Comparison of ENCODE assay signal across 17 mouse cellular contexts in genomic region chr7:50357213-50357612, GRCm38 (mm10).
DNase-seq lines count a peak whose midpoint lies in the region; ATAC-seq and TF ChIP-seq lines count a peak whose summit lies in the region.
"Had no signal": no experiment of that assay in that cellular context is flagged by ENCODE, and none has a peak within 500 bp of the region (broad histone marks: within the 10 kb centered on the region; RNA-seq: fewer than 3 reads in every experiment).

No protein-coding gene starts in this region.

- peak; percentile 80 for DNase-seq in kidney, postnatal 0 days (ENCODE audit: low spot score)
- no peak for DNase-seq in kidney, postnatal 25 days
- DNase-seq in midbrain, embryonic 11.5 days (ENCODE audit: low spot score, missing footprints): no peak
- no peak for DNase-seq in midbrain, embryonic 14.5 days
- peak; percentile 61 for DNase-seq in embryo, embryonic 11 days
- DNase-seq in retina, postnatal 1 day: peak; percentile 65
- DNase-seq in adrenal gland, postnatal 25 days: no peak
- DNase-seq: adrenal gland, postnatal 10 days; cerebellum, adult 9-11 months; layer of hippocampus, postnatal 36 days had no signal

- H3K9me3 ChIP-seq in kidney, postnatal 0 days (replicated peaks; ENCODE audit: low read length): no peaks in the 10 kb centered on the region
- H3K9me3 ChIP-seq in midbrain, embryonic 11.5 days (ENCODE audit: control insufficient read depth, low read length): no peaks in the 10 kb centered on the region
- H3K9me3 ChIP-seq in midbrain, embryonic 14.5 days (ENCODE audit: control insufficient read depth, low read length): no peaks in the 10 kb centered on the region
- H3K9me3 ChIP-seq: heart, embryonic 15.5 days; hindbrain, embryonic 12.5 days; limb, embryonic 10.5 days; liver, embryonic 12.5 days; neural tube, embryonic 13.5 days; stomach, embryonic 15.5 days had no signal

- H3K27ac ChIP-seq in kidney, postnatal 0 days: no peak overlapping the region
- H3K27ac ChIP-seq in midbrain, embryonic 11.5 days (ENCODE audit: low read depth, low read length): no peak overlapping the region
- no peak overlapping the region for H3K27ac ChIP-seq in midbrain, embryonic 14.5 days (replicated peaks; ENCODE audit: low read depth, low read length)
- H3K27ac ChIP-seq: heart, embryonic 15.5 days; hindbrain, embryonic 12.5 days; limb, embryonic 10.5 days; liver, embryonic 12.5 days; macrophage; neural tube, embryonic 13.5 days; stomach, embryonic 15.5 days had no signal

- ATAC-seq in kidney, postnatal 0 days (replicated peaks; ENCODE audit: low FRiP score, low read depth): peak; percentile 84
- 0 out of 2 replicates have a peak, but pooled peaks have one; percentile 42 for ATAC-seq in midbrain, embryonic 11.5 days (ENCODE audit: low FRiP score)
- ATAC-seq in midbrain, embryonic 14.5 days (ENCODE audit: low FRiP score, low TSS enrichment): no peak
- ATAC-seq: liver, embryonic 12.5 days had no signal

- no peak for TF ChIP-seq CTCF in kidney, postnatal 0 days (IDR thresholded peaks at IDR 0.05; ENCODE audit: low read depth)

- 3% methylated on average over 2 of the region's 2 CpGs for WGBS in kidney, postnatal 0 days
- 34% methylated on average over 2 of the region's 2 CpGs for WGBS in midbrain, embryonic 11.5 days
- 61% methylated on average over 2 of the region's 2 CpGs for WGBS in midbrain, embryonic 14.5 days

- H3K36me3 ChIP-seq in kidney, postnatal 0 days (ENCODE audit: insufficient read depth, low read length): no peaks in the 10 kb centered on the region
- no peaks in the 10 kb centered on the region for H3K36me3 ChIP-seq in midbrain, embryonic 11.5 days (ENCODE audit: control insufficient read depth, insufficient read depth, low read length)
- H3K36me3 ChIP-seq in midbrain, embryonic 14.5 days (ENCODE audit: control insufficient read depth, insufficient read depth, low read length): no peaks in the 10 kb centered on the region
- H3K36me3 ChIP-seq: heart, embryonic 15.5 days; hindbrain, embryonic 12.5 days; limb, embryonic 10.5 days; liver, embryonic 12.5 days; neural tube, embryonic 13.5 days; stomach, embryonic 15.5 days had no signal

- no peaks in the 10 kb centered on the region for H3K4me1 ChIP-seq in kidney, postnatal 0 days (replicated peaks; ENCODE audit: insufficient read depth, low read length)
- H3K4me1 ChIP-seq in midbrain, embryonic 11.5 days (ENCODE audit: control insufficient read depth, insufficient read depth, low read length): no peaks in the 10 kb centered on the region
- no peaks in the 10 kb centered on the region for H3K4me1 ChIP-seq in midbrain, embryonic 14.5 days (ENCODE audit: control insufficient read depth, insufficient read depth, low read length)
- H3K4me1 ChIP-seq: heart, embryonic 15.5 days; liver, embryonic 12.5 days; stomach, embryonic 15.5 days had no signal

- no peak overlapping the region for H3K4me2 ChIP-seq in kidney, postnatal 0 days (ENCODE audit: low read length)
- no peak overlapping the region for H3K4me2 ChIP-seq in midbrain, embryonic 11.5 days
- H3K4me2 ChIP-seq in midbrain, embryonic 14.5 days (ENCODE audit: low read length): no peak overlapping the region
- H3K4me2 ChIP-seq: heart, embryonic 15.5 days; hindbrain, embryonic 12.5 days; liver, embryonic 12.5 days; neural tube, embryonic 13.5 days; stomach, embryonic 15.5 days had no signal

- no peak overlapping the region for H3K4me3 ChIP-seq in kidney, postnatal 0 days (replicated peaks; ENCODE audit: low read depth, low read length)
- H3K4me3 ChIP-seq in midbrain, embryonic 11.5 days (ENCODE audit: low read depth, low read length): no peak overlapping the region
- H3K4me3 ChIP-seq in midbrain, embryonic 14.5 days (replicated peaks; ENCODE audit: low read depth, low read length): no peak overlapping the region
- H3K4me3 ChIP-seq: heart, embryonic 15.5 days; hindbrain, embryonic 12.5 days; limb, embryonic 10.5 days; liver, embryonic 12.5 days; neural tube, embryonic 13.5 days; stomach, embryonic 15.5 days had no signal

- H3K9ac ChIP-seq in kidney, postnatal 0 days (ENCODE audit: low read depth, low read length): no peak overlapping the region
- H3K9ac ChIP-seq in midbrain, embryonic 11.5 days (ENCODE audit: low read length): no peak overlapping the region
- no peak overlapping the region for H3K9ac ChIP-seq in midbrain, embryonic 14.5 days (replicated peaks; ENCODE audit: low read length)
- H3K9ac ChIP-seq: heart, embryonic 15.5 days; hindbrain, embryonic 12.5 days; liver, embryonic 12.5 days; neural tube, embryonic 13.5 days; stomach, embryonic 15.5 days had no signal

- no peaks in the 10 kb centered on the region for H3K27me3 ChIP-seq in kidney, postnatal 0 days (ENCODE audit: insufficient read depth, low read length)
- no peaks in the 10 kb centered on the region for H3K27me3 ChIP-seq in midbrain, embryonic 11.5 days (ENCODE audit: control insufficient read depth, insufficient read depth, low read length)
- H3K27me3 ChIP-seq in midbrain, embryonic 14.5 days (ENCODE audit: control insufficient read depth, insufficient read depth, low read length): no peaks in the 10 kb centered on the region
- H3K27me3 ChIP-seq: heart, embryonic 15.5 days; hindbrain, embryonic 12.5 days; liver, embryonic 12.5 days; neural tube, embryonic 13.5 days; stomach, embryonic 15.5 days had no signal

Comparison
In these comparisons a context has a peak if more than half of its experiments do, and no peak if none do; other contexts are left out.
1. DNase-seq: peak in kidney, postnatal 0 days (single experiment), embryo, embryonic 11 days (single experiment) and retina, postnatal 1 day (single experiment); none in kidney, postnatal 25 days (0 of 2), midbrain, embryonic 11.5 days (single experiment), midbrain, embryonic 14.5 days (single experiment) and adrenal gland, postnatal 25 days (single experiment).